27 mouse cellular contexts compared by ENCODE assay signal in genomic region chr5:117581711-117582110, GRCm38 (mm10).
A peak's percentile ranks its signal among the peaks of the same experiment; 100 is the strongest.
DNase-seq lines count a peak whose midpoint lies in the region; ATAC-seq and TF ChIP-seq lines count a peak whose summit lies in the region.
"Had no signal": no experiment of that assay in that cellular context is flagged by ENCODE, and none has a peak within 500 bp of the region (broad histone marks: within the 10 kb centered on the region; RNA-seq: fewer than 3 reads in every experiment).

No protein-coding gene starts in this region.

- H3K9me3 ChIP-seq in kidney, embryonic 14.5 days (ENCODE audit: control insufficient read depth, low read length) = no peaks in the 10 kb centered on the region
- H3K9me3 ChIP-seq in liver, embryonic 11.5 days (ENCODE audit: control insufficient read depth, low read length) = no peaks in the 10 kb centered on the region
- H3K9me3 ChIP-seq in hindbrain, embryonic 14.5 days (ENCODE audit: control insufficient read depth, low read length) = no peaks in the 10 kb centered on the region
- H3K9me3 ChIP-seq: embryonic facial prominence, embryonic 10.5 days; embryonic facial prominence, embryonic 13.5 days; forebrain, embryonic 12.5 days; forebrain, embryonic 15.5 days; heart, embryonic 12.5 days; heart, embryonic 15.5 days; hindbrain, embryonic 10.5 days; hindbrain, embryonic 13.5 days had no signal

- H3K27me3 ChIP-seq in kidney, adult 2 months (replicated peaks; ENCODE audit: control insufficient read depth, insufficient read depth, low read length) = no peaks in the 10 kb centered on the region
- no peaks in the 10 kb centered on the region for H3K27me3 ChIP-seq in kidney, embryonic 14.5 days (ENCODE audit: control insufficient read depth, insufficient read depth, low read length)
- no peaks in the 10 kb centered on the region for H3K27me3 ChIP-seq in liver, adult 2 months (ENCODE audit: control insufficient read depth, insufficient read depth, low read length)
- H3K27me3 ChIP-seq in liver, embryonic 11.5 days (replicated peaks; ENCODE audit: control insufficient read depth, insufficient read depth, low read length) = no peaks in the 10 kb centered on the region
- no peaks in the 10 kb centered on the region for H3K27me3 ChIP-seq in hindbrain, embryonic 14.5 days (ENCODE audit: control insufficient read depth, insufficient read depth, low read length)
- H3K27me3 ChIP-seq: embryonic facial prominence, embryonic 13.5 days; forebrain, embryonic 12.5 days; forebrain, embryonic 15.5 days; heart, embryonic 12.5 days; heart, embryonic 15.5 days; hindbrain, embryonic 13.5 days had no signal

- ATAC-seq in kidney, embryonic 14.5 days (ENCODE audit: low FRiP score, low TSS enrichment) = no peak
- ATAC-seq in liver, embryonic 11.5 days (replicated peaks; ENCODE audit: low FRiP score) = no peak
- ATAC-seq in hindbrain, embryonic 14.5 days (ENCODE audit: low FRiP score) = no peak
- ATAC-seq: CD4-positive, CD25-positive, alpha-beta regulatory T cell, adult 4 months; forebrain, embryonic 15.5 days had no signal

- no peak for TF ChIP-seq CTCF in kidney, adult 2 months (conservative IDR thresholded peaks at IDR 0.05; ENCODE audit: insufficient read depth, insufficient read length, low read depth, low read length)
- TF ChIP-seq CTCF in liver, adult 2 months (IDR thresholded peaks at IDR 0.05; ENCODE audit: low read depth, low read length) = no peak

- no peak overlapping the region for H3K4me2 ChIP-seq in kidney, embryonic 14.5 days (replicated peaks; ENCODE audit: low read depth, low read length)
- no peak overlapping the region for H3K4me2 ChIP-seq in liver, embryonic 11.5 days
- H3K4me2 ChIP-seq in hindbrain, embryonic 14.5 days (replicated peaks) = no peak overlapping the region
- H3K4me2 ChIP-seq: embryonic facial prominence, embryonic 13.5 days; forebrain, embryonic 12.5 days; forebrain, embryonic 15.5 days; heart, embryonic 12.5 days; heart, embryonic 15.5 days; hindbrain, embryonic 13.5 days had no signal

- no peaks in the 10 kb centered on the region for H3K36me3 ChIP-seq in kidney, adult 2 months (ENCODE audit: control insufficient read depth, insufficient read depth, low read length)
- no peaks in the 10 kb centered on the region for H3K36me3 ChIP-seq in kidney, embryonic 14.5 days (ENCODE audit: control insufficient read depth, insufficient read depth, low read length)
- H3K36me3 ChIP-seq in liver, adult 2 months (ENCODE audit: control insufficient read depth, insufficient read depth, low read length) = no peaks in the 10 kb centered on the region
- no peaks in the 10 kb centered on the region for H3K36me3 ChIP-seq in liver, embryonic 11.5 days (ENCODE audit: control insufficient read depth, insufficient read depth, low read length)
- H3K36me3 ChIP-seq in hindbrain, embryonic 14.5 days (replicated peaks; ENCODE audit: control insufficient read depth, insufficient read depth) = no peaks in the 10 kb centered on the region
- H3K36me3 ChIP-seq: embryonic facial prominence, embryonic 10.5 days; embryonic facial prominence, embryonic 13.5 days; forebrain, embryonic 12.5 days; forebrain, embryonic 15.5 days; heart, embryonic 12.5 days; heart, embryonic 15.5 days; hindbrain, embryonic 10.5 days; hindbrain, embryonic 13.5 days had no signal

- DNase-seq in kidney, adult 2 months = peak; percentile 90
- peak; percentile 6 for DNase-seq in liver, adult 2 months (ENCODE audit: extremely low read depth, low read depth, low spot score)
- DNase-seq in liver, embryonic 11.5 days (ENCODE audit: low spot score) = no peak
- peak; percentile 59 to 64 for DNase-seq in kidney, postnatal 25 days
- no peak for DNase-seq in hindbrain, embryonic 14.5 days (ENCODE audit: low spot score)
- DNase-seq: adrenal gland, adult 8-10 months; adrenal gland, postnatal 25 days; cerebellum, adult 11-12 months; cerebellum, adult 8-10 months; cerebellum, postnatal 10 days; cerebellum, postnatal 36 days; embryo, embryonic 11 days; gastrocnemius, postnatal 25 days; heart, adult 18-20 months; heart, postnatal 10 days; heart, postnatal 36 days had no signal

- H3K4me3 ChIP-seq in kidney, adult 2 months (ENCODE audit: insufficient read depth, low read depth, low read length) = 0 out of 2 replicates have a peak overlapping the region, but pooled peaks have one; percentile 5
- H3K4me3 ChIP-seq in kidney, embryonic 14.5 days (ENCODE audit: low read length) = no peak overlapping the region
- no peak overlapping the region for H3K4me3 ChIP-seq in liver, adult 2 months (ENCODE audit: insufficient read depth, low read depth, low read length)
- no peak overlapping the region for H3K4me3 ChIP-seq in liver, embryonic 11.5 days (ENCODE audit: low read depth, low read length)
- H3K4me3 ChIP-seq in hindbrain, embryonic 14.5 days (replicated peaks; ENCODE audit: low read length) = no peak overlapping the region
- H3K4me3 ChIP-seq: embryonic facial prominence, embryonic 10.5 days; embryonic facial prominence, embryonic 13.5 days; erythroblast, embryonic 14.5 days; forebrain, embryonic 12.5 days; forebrain, embryonic 15.5 days; heart, embryonic 12.5 days; heart, embryonic 15.5 days; hindbrain, embryonic 10.5 days; hindbrain, embryonic 13.5 days had no signal

- TF ChIP-seq POLR2A in kidney, adult 2 months (IDR thresholded peaks at IDR 0.05; ENCODE audit: low read depth, low read length) = no peak
- no peak for TF ChIP-seq POLR2A in liver, adult 2 months (IDR thresholded peaks at IDR 0.05; ENCODE audit: extremely low read depth, insufficient read depth, low read length)

- WGBS in kidney, adult 2 months = 51% methylated on average over 3 of the region's 3 CpGs
- 82% methylated on average over 3 of the region's 3 CpGs for WGBS in kidney, embryonic 14.5 days
- WGBS in liver, adult 2 months = 59% methylated on average over 3 of the region's 3 CpGs
- 57% methylated on average over 3 of the region's 3 CpGs for WGBS in liver, embryonic 11.5 days
- 84% methylated on average over 3 of the region's 3 CpGs for WGBS in hindbrain, embryonic 14.5 days

- H3K27ac ChIP-seq in kidney, adult 2 months (ENCODE audit: insufficient read depth, low read depth, low read length) = peak overlapping the region; percentile 82
- H3K27ac ChIP-seq in kidney, embryonic 14.5 days (ENCODE audit: low read depth, low read length) = no peak overlapping the region
- H3K27ac ChIP-seq in liver, adult 2 months (replicated peaks; ENCODE audit: insufficient read depth, low read depth, low read length) = no peak overlapping the region
- no peak overlapping the region for H3K27ac ChIP-seq in liver, embryonic 11.5 days (ENCODE audit: low read depth, low read length)
- no peak overlapping the region for H3K27ac ChIP-seq in hindbrain, embryonic 14.5 days
- H3K27ac ChIP-seq: embryonic facial prominence, embryonic 10.5 days; embryonic facial prominence, embryonic 13.5 days; forebrain, embryonic 12.5 days; forebrain, embryonic 15.5 days; heart, embryonic 15.5 days; hindbrain, embryonic 10.5 days; hindbrain, embryonic 13.5 days had no signal

- H3K4me1 ChIP-seq in kidney, adult 2 months (ENCODE audit: control insufficient read depth, insufficient read depth, low read length) = peaks cover 5% of the 10 kb centered on the region; the same call in 1 of the 2 replicates
- H3K4me1 ChIP-seq in kidney, embryonic 14.5 days (ENCODE audit: control insufficient read depth, insufficient read depth, low read length) = no peaks in the 10 kb centered on the region
- no peaks in the 10 kb centered on the region for H3K4me1 ChIP-seq in liver, adult 2 months (ENCODE audit: control insufficient read depth, insufficient read depth, low read length)
- no peaks in the 10 kb centered on the region for H3K4me1 ChIP-seq in liver, embryonic 11.5 days (replicated peaks; ENCODE audit: control insufficient read depth, insufficient read depth, low read length)
- H3K4me1 ChIP-seq in hindbrain, embryonic 14.5 days (replicated peaks; ENCODE audit: control insufficient read depth, insufficient read depth, low read length) = no peaks in the 10 kb centered on the region
- H3K4me1 ChIP-seq: embryonic facial prominence, embryonic 10.5 days; embryonic facial prominence, embryonic 13.5 days; forebrain, embryonic 12.5 days; forebrain, embryonic 15.5 days; heart, embryonic 12.5 days; heart, embryonic 15.5 days; hindbrain, embryonic 10.5 days; hindbrain, embryonic 13.5 days had no signal

- no peaks in the 10 kb centered on the region for H3K79me2 ChIP-seq in liver, adult 2 months (ENCODE audit: control insufficient read depth, insufficient read depth, low read length)

- H3K9ac ChIP-seq in kidney, embryonic 14.5 days (ENCODE audit: low read depth, low read length) = no peak overlapping the region
- no peak overlapping the region for H3K9ac ChIP-seq in liver, adult 2 months (ENCODE audit: low read depth, low read length)
- H3K9ac ChIP-seq in liver, embryonic 11.5 days (ENCODE audit: low read depth, low read length) = no peak overlapping the region
- H3K9ac ChIP-seq in hindbrain, embryonic 14.5 days = no peak overlapping the region
- H3K9ac ChIP-seq: embryonic facial prominence, embryonic 13.5 days; forebrain, embryonic 12.5 days; forebrain, embryonic 15.5 days; heart, embryonic 12.5 days; heart, embryonic 15.5 days; hindbrain, embryonic 13.5 days had no signal

Comparison
In these comparisons a context has a peak if more than half of its experiments do, and no peak if none do; other contexts are left out.
1. DNase-seq: peak in kidney, adult 2 months (single experiment), liver, adult 2 months (single experiment) and kidney, postnatal 25 days (2 of 2); none in liver, embryonic 11.5 days (single experiment) and hindbrain, embryonic 14.5 days (single experiment).